Mouse (Mus musculus): ENCODE measurements around the gene Nrn1. TPM values are rescaled to one million over a fixed set of nuclear protein-coding genes. Genes with fewer than 3 reads are reported as not detected.
A peak's percentile ranks its signal among the peaks of the same experiment; 100 is the strongest.

The Nrn1 gene
- 0.54 and 1.5 TPM in 2 replicates for polyA plus RNA-seq (2015; fragmentation: Nextera tagmentation; extraction: Ambion mirVana)

- Histone ChIP-seq H3K27me3 (ENCODE audit: control insufficient read depth, insufficient read depth, low read depth, low read length) (peaks cover 57% of the 10 kb centered on the region), H3K27ac (ENCODE audit: low read length) (no peak within 1 kb of the TSS), H3K9me3 (ENCODE audit: control insufficient read depth, low read length) (no peaks in the 10 kb centered on the region; the same call in 1 of the 2 replicates), H3K4me3 (ENCODE audit: low read length) (peak within 1 kb of the TSS; percentile 57), H3K4me1 (replicated peaks; ENCODE audit: control insufficient read depth, insufficient read depth, low read length) (peaks cover 27% of the 10 kb centered on the region; the same call in 1 of the 2 replicates), H3K4me2 (ENCODE audit: low read depth, low read length) (peak within 1 kb of the TSS; percentile 83), H3K9ac (ENCODE audit: low read length) (peak within 1 kb of the TSS; percentile 53), H3K36me3 (ENCODE audit: control insufficient read depth, insufficient read depth, low read length) (no peaks in the 10 kb centered on the region)
- under 1% methylated on average over 50 of the region's 50 CpGs for WGBS
- ATAC-seq (ENCODE audit: low read depth) = no peak
Observed at GRCm38 (mm10) chr13:36734731-36735571, at the start of gene Nrn1. Gene Nrn1, minus strand, starts transcription at chr13:36735131.

- H3K9me3 ChIP-seq (ENCODE audit: control insufficient read depth, low read length) = no peaks in the 10 kb centered on the region
- H3K9ac ChIP-seq (ENCODE audit: low read length) = no peak overlapping the region
- H3K27me3 ChIP-seq (ENCODE audit: control insufficient read depth, insufficient read depth, low read depth, low read length) = no peaks in the 10 kb centered on the region
- WGBS = 41% methylated on average over 5 of the region's 5 CpGs
- no peak overlapping the region for H3K27ac ChIP-seq (ENCODE audit: low read length)
- H3K4me2 ChIP-seq (ENCODE audit: low read depth, low read length) = no peak overlapping the region
- H3K36me3 ChIP-seq (ENCODE audit: control insufficient read depth, insufficient read depth, low read length) = no peaks in the 10 kb centered on the region
- H3K4me1 ChIP-seq (replicated peaks; ENCODE audit: control insufficient read depth, insufficient read depth, low read length) = no peaks in the 10 kb centered on the region
- H3K4me3 ChIP-seq (ENCODE audit: low read length) = no peak overlapping the region
- no peak for ATAC-seq (ENCODE audit: low read depth)
Observed at GRCm38 (mm10) chr13:36779626-36780025, 44.7 kb upstream of the Nrn1 start.

- Histone ChIP-seq H3K27me3 (ENCODE audit: control insufficient read depth, insufficient read depth, low read depth, low read length) (no peaks in the 10 kb centered on the region), H3K9me3 (ENCODE audit: control insufficient read depth, low read length) (no peaks in the 10 kb centered on the region), H3K4me2 (ENCODE audit: low read depth, low read length) (no peak overlapping the region), H3K4me1 (replicated peaks; ENCODE audit: control insufficient read depth, insufficient read depth, low read length) (no peaks in the 10 kb centered on the region), H3K4me3 (ENCODE audit: low read length) (no peak overlapping the region), H3K36me3 (ENCODE audit: control insufficient read depth, insufficient read depth, low read length) (no peaks in the 10 kb centered on the region), H3K9ac (ENCODE audit: low read length) (no peak overlapping the region), H3K27ac (ENCODE audit: low read length) (no peak overlapping the region)
- 56% methylated on average over 2 of the region's 2 CpGs for WGBS
- ATAC-seq (ENCODE audit: low read depth) = no peak
Observed at GRCm38 (mm10) chr13:36766801-36767200, 31.9 kb upstream of the Nrn1 start.

GRCm38 (mm10) chr13:36751861-36752260 is 16.9 kb upstream of the Nrn1 start:
- 79% methylated on average over 3 of the region's 3 CpGs for WGBS

GRCm38 (mm10) chr13:36750056-36750455 is 15.1 kb upstream of the Nrn1 start:
- no peak overlapping the region for H3K4me2 ChIP-seq (ENCODE audit: low read depth, low read length)
- no peaks in the 10 kb centered on the region for H3K4me1 ChIP-seq (replicated peaks; ENCODE audit: control insufficient read depth, insufficient read depth, low read length)
- H3K4me3 ChIP-seq (ENCODE audit: low read length) = no peak overlapping the region
- WGBS = 17% methylated on average over 2 of the region's 2 CpGs
- H3K36me3 ChIP-seq (ENCODE audit: control insufficient read depth, insufficient read depth, low read length) = no peaks in the 10 kb centered on the region
- no peaks in the 10 kb centered on the region for H3K27me3 ChIP-seq (ENCODE audit: control insufficient read depth, insufficient read depth, low read depth, low read length)
- peak; percentile 41; the same call in 1 of the 2 replicates for ATAC-seq (ENCODE audit: low read depth)
- H3K9me3 ChIP-seq (ENCODE audit: control insufficient read depth, low read length) = no peaks in the 10 kb centered on the region
- H3K9ac ChIP-seq (ENCODE audit: low read length) = no peak overlapping the region
- no peak overlapping the region for H3K27ac ChIP-seq (ENCODE audit: low read length)

More at GRCm38 (mm10) chr13:36751861-36752260, 16.9 kb upstream of the Nrn1 start:
- no peak overlapping the region for H3K27ac ChIP-seq (ENCODE audit: low read length)
- H3K4me3 ChIP-seq (ENCODE audit: low read length) = no peak overlapping the region
- H3K4me2 ChIP-seq (ENCODE audit: low read depth, low read length) = no peak overlapping the region
- no peak overlapping the region for H3K9ac ChIP-seq (ENCODE audit: low read length)
- H3K27me3 ChIP-seq (ENCODE audit: control insufficient read depth, insufficient read depth, low read depth, low read length) = no peaks in the 10 kb centered on the region
- H3K36me3 ChIP-seq (ENCODE audit: control insufficient read depth, insufficient read depth, low read length) = no peaks in the 10 kb centered on the region
- no peaks in the 10 kb centered on the region for H3K4me1 ChIP-seq (replicated peaks; ENCODE audit: control insufficient read depth, insufficient read depth, low read length)
- H3K9me3 ChIP-seq (ENCODE audit: control insufficient read depth, low read length) = no peaks in the 10 kb centered on the region
- no peak for ATAC-seq (ENCODE audit: low read depth)

GRCm38 (mm10) chr13:36736619-36736996 is 1.7 kb upstream of the Nrn1 start:
- Histone ChIP-seq H3K36me3 (ENCODE audit: control insufficient read depth, insufficient read depth, low read length) (no peaks in the 10 kb centered on the region), H3K9ac (ENCODE audit: low read length) (no peak overlapping the region; the same call in none of the 2 replicates), H3K9me3 (ENCODE audit: control insufficient read depth, low read length) (no peaks in the 10 kb centered on the region; the same call in 1 of the 2 replicates), H3K4me1 (replicated peaks; ENCODE audit: control insufficient read depth, insufficient read depth, low read length) (peaks cover 24% of the 10 kb centered on the region; the same call in 1 of the 2 replicates), H3K27ac (ENCODE audit: low read length) (no peak overlapping the region), H3K27me3 (ENCODE audit: control insufficient read depth, insufficient read depth, low read depth, low read length) (peaks cover 43% of the 10 kb centered on the region), H3K4me3 (ENCODE audit: low read length) (peak overlapping the region; percentile 57), H3K4me2 (ENCODE audit: low read depth, low read length) (peak overlapping the region; percentile 83)
- peak; percentile 46; the same call in 1 of the 2 replicates for ATAC-seq (ENCODE audit: low read depth)
- WGBS = 8% methylated on average over 9 of the region's 9 CpGs

- under 1% methylated on average over 34 of the region's 39 CpGs for WGBS
- Histone ChIP-seq H3K4me1 (replicated peaks; ENCODE audit: control insufficient read depth, insufficient read depth, low read length) (peaks cover 27% of the 10 kb centered on the region; the same call in 1 of the 2 replicates), H3K9me3 (ENCODE audit: control insufficient read depth, low read length) (no peaks in the 10 kb centered on the region; the same call in 1 of the 2 replicates), H3K9ac (ENCODE audit: low read length) (peak overlapping the region; percentile 53), H3K36me3 (ENCODE audit: control insufficient read depth, insufficient read depth, low read length) (no peaks in the 10 kb centered on the region), H3K4me3 (ENCODE audit: low read length) (peak overlapping the region; percentile 57), H3K27me3 (ENCODE audit: control insufficient read depth, insufficient read depth, low read depth, low read length) (peaks cover 48% of the 10 kb centered on the region), H3K4me2 (ENCODE audit: low read depth, low read length) (peak overlapping the region; percentile 83), H3K27ac (ENCODE audit: low read length) (no peak overlapping the region)
- peak; percentile 90 for ATAC-seq (ENCODE audit: low read depth)
Observed at GRCm38 (mm10) chr13:36735901-36736618, 1.1 kb upstream of the Nrn1 start.

- H3K4me2 ChIP-seq (ENCODE audit: low read depth, low read length) = no peak overlapping the region
- no peak overlapping the region for H3K4me3 ChIP-seq (ENCODE audit: low read length)
- peaks cover 27% of the 10 kb centered on the region; the same call in 1 of the 2 replicates for H3K4me1 ChIP-seq (replicated peaks; ENCODE audit: control insufficient read depth, insufficient read depth, low read length)
- H3K9me3 ChIP-seq (ENCODE audit: control insufficient read depth, low read length) = no peaks in the 10 kb centered on the region; the same call in 1 of the 2 replicates
- WGBS = 2% methylated on average over 25 of the region's 26 CpGs
- no peak overlapping the region for H3K9ac ChIP-seq (ENCODE audit: low read length)
- H3K27ac ChIP-seq (ENCODE audit: low read length) = no peak overlapping the region
- H3K36me3 ChIP-seq (ENCODE audit: control insufficient read depth, insufficient read depth, low read length) = no peaks in the 10 kb centered on the region
- no peak for ATAC-seq (ENCODE audit: low read depth)
- peaks cover 66% of the 10 kb centered on the region for H3K27me3 ChIP-seq (ENCODE audit: control insufficient read depth, insufficient read depth, low read depth, low read length)
Observed at GRCm38 (mm10) chr13:36733989-36734690, 791 bp downstream of the Nrn1 start.

All from lung, embryonic 16.5 days (tissue).